Mouse (Mus musculus): Measurements from ENCODE around the gene Pex11a.
A peak's percentile ranks its signal among the peaks of the same experiment; 100 is the strongest.

Pex11a gene

GRCm38 (mm10) chr7:79736511-79736910 is 6.4 kb downstream of the Pex11a start:
- no peak for DNase-seq

- no peak for DNase-seq
These were observed 8.4 kb downstream of the Pex11a start for GRCm38 (mm10) chr7:79734563-79734962.

- DNase-seq: no peak
These were observed 10.3 kb downstream of the Pex11a start, which contains the start of gene Plin1 for GRCm38 (mm10) chr7:79732622-79733021. TSS of gene Plin1 (minus strand) at chr7:79732903.

- no peak for DNase-seq
These were observed 11.5 kb downstream of the Pex11a start for GRCm38 (mm10) chr7:79731438-79731837.

- DNase-seq: no peak
These were observed 13.1 kb downstream of the Pex11a start for GRCm38 (mm10) chr7:79729743-79730370.

GRCm38 (mm10) chr7:79729169-79729568 is 13.8 kb downstream of the Pex11a start:
- DNase-seq: peak; percentile 41 to 50

- peak; percentile 22 to 32 for DNase-seq
These were observed 14.7 kb downstream of the Pex11a start for GRCm38 (mm10) chr7:79728219-79728618.

- peak; percentile 31 to 38 for DNase-seq
These were observed 15.8 kb downstream of the Pex11a start for GRCm38 (mm10) chr7:79727091-79727490.

GRCm38 (mm10) chr7:79721386-79721977 is 21.4 kb downstream of the Pex11a start:
- DNase-seq: no peak

GRCm38 (mm10) chr7:79715187-79715981 is 27.5 kb downstream of the Pex11a start, which contains the start of gene Kif7:
TSS of gene Kif7 (minus strand) at chr7:79715720.
- DNase-seq: no peak

- peak; percentile 14 to 33 for DNase-seq
These were observed 32.1 kb downstream of the Pex11a start for GRCm38 (mm10) chr7:79710831-79711230.

GRCm38 (mm10) chr7:79710130-79710607 is 32.8 kb downstream of the Pex11a start:
- peak; percentile 49 to 74 for DNase-seq

GRCm38 (mm10) chr7:79705210-79705609 is 37.7 kb downstream of the Pex11a start:
- no peak for DNase-seq

GRCm38 (mm10) chr7:79702755-79703154 is 40.2 kb downstream of the Pex11a start:
- DNase-seq: no peak

GRCm38 (mm10) chr7:79696495-79696894 is 46.4 kb downstream of the Pex11a start:
- DNase-seq: no peak

Data from cerebellum, adult 18-20 months (tissue).